Mouse (Mus musculus): Measurements from ENCODE around the gene Fap.

- TF ChIP-seq CTCF (IDR thresholded peaks at IDR 0.05; ENCODE audit: low read depth, low read length) (no peak), POLR2A (IDR thresholded peaks at IDR 0.05; ENCODE audit: borderline replicate concordance, low read depth, low read length) (no peak)
Measured at GRCm38 (mm10) chr2:62460231-62460710, 113.6 kb downstream of the Fap start.

Data from bone marrow macrophage, adult 2 months (primary cell).